Mouse (Mus musculus): ENCODE data around the gene Slc4a8. TPM values are rescaled to one million over a fixed set of nuclear protein-coding genes. Genes with fewer than 3 reads are reported as not detected.

Slc4a8 gene
- polyA plus RNA-seq, 1 experiment from 2014 or later = 31.1 TPM

DNA sequence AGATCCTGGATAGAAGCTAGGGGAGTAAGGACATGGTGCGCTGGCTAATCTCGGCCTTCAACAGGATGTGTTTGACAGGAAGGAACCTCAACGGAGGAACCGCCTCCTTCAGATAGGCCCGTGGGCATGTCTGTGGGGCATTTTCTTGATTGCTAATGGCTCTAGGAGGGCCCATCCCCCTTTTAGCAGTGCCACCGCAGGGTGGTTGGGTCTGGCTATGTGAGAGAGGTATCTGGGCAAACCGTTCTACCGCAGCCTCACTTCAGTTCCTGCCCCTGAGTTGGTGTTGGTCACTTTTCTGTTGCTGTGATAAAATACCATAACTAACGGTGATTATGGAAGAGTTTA, 25.6 kb upstream of the Slc4a8 start:
- Histone ChIP-seq H3K27me3 (ENCODE audit: control insufficient read depth, insufficient read depth, low read depth, low read length) (no peaks in the 10 kb centered on the region), H3K4me3 (ENCODE audit: low read depth, low read length) (no peak overlapping the region), H3K9ac (ENCODE audit: low read depth, low read length) (no peak overlapping the region), H3K4me1 (ENCODE audit: control insufficient read depth, insufficient read depth, low read length) (no peaks in the 10 kb centered on the region), H3K4me2 (ENCODE audit: low read length) (no peak overlapping the region), H3K27ac (ENCODE audit: low read length) (no peak overlapping the region), H3K9me3 (replicated peaks; ENCODE audit: control insufficient read depth, low read length, poor library complexity, severe bottlenecking) (no peaks in the 10 kb centered on the region), H3K36me3 (ENCODE audit: control insufficient read depth, insufficient read depth, low read length) (no peaks in the 10 kb centered on the region)
- 82% methylated on average over 9 of the region's 9 CpGs for WGBS
- ATAC-seq = no peak

DNA sequence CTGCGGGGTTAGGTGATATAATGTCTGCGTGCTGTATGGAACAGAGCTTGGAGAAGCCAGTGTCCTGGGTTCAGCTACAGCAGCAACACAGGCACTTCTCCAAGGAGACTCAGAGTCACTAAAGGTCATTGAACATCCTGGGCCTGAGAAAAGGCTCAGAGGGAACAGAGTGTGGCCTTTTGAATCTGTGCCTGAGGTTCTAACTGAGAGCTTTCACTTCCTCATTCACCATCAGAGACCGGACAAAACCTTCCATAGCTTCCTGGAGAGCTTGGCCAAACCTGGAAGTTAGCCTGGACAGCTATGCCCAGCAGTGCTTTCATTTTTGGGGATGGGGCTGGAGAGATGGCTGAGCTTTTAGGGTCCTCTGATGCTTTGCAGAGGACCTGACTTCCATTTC, 23.9 kb upstream of the Slc4a8 start:
- H3K4me2 ChIP-seq (ENCODE audit: low read length) = no peak overlapping the region
- H3K9me3 ChIP-seq (replicated peaks; ENCODE audit: control insufficient read depth, low read length, poor library complexity, severe bottlenecking) = no peaks in the 10 kb centered on the region
- ATAC-seq = no peak
- no peaks in the 10 kb centered on the region for H3K4me1 ChIP-seq (ENCODE audit: control insufficient read depth, insufficient read depth, low read length)
- H3K9ac ChIP-seq (ENCODE audit: low read depth, low read length) = no peak overlapping the region
- H3K27me3 ChIP-seq (ENCODE audit: control insufficient read depth, insufficient read depth, low read depth, low read length) = no peaks in the 10 kb centered on the region
- no peak overlapping the region for H3K4me3 ChIP-seq (ENCODE audit: low read depth, low read length)
- no peaks in the 10 kb centered on the region for H3K36me3 ChIP-seq (ENCODE audit: control insufficient read depth, insufficient read depth, low read length)
- 90% methylated on average over 3 of the region's 3 CpGs for WGBS
- H3K27ac ChIP-seq (ENCODE audit: low read length) = no peak overlapping the region

DNA sequence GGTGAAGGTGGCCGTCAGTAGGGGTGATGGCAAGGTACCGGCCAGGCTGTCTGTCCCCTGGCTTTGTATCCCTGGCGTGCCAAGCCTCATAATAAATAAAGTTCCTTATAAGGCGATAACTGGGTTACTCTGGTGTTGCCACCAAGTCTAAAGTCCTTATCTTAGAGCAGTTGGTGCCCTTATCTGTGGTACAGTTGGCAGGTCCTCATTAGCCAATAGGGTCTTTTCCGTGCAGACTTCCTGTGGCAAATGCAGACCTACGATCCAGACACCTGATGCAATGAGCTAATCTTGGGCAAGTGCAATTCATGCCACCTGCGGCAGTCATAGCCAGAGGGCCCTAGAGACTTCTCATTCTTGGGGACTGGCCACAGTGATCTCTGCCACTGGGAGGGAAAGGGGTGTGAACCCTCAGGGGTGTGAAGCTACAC, 23.2 kb upstream of the Slc4a8 start:
- Histone ChIP-seq H3K4me1 (ENCODE audit: control insufficient read depth, insufficient read depth, low read length) (no peaks in the 10 kb centered on the region), H3K27me3 (ENCODE audit: control insufficient read depth, insufficient read depth, low read depth, low read length) (no peaks in the 10 kb centered on the region), H3K27ac (ENCODE audit: low read length) (no peak overlapping the region), H3K9ac (ENCODE audit: low read depth, low read length) (no peak overlapping the region), H3K4me2 (ENCODE audit: low read length) (no peak overlapping the region), H3K36me3 (ENCODE audit: control insufficient read depth, insufficient read depth, low read length) (no peaks in the 10 kb centered on the region), H3K9me3 (replicated peaks; ENCODE audit: control insufficient read depth, low read length, poor library complexity, severe bottlenecking) (no peaks in the 10 kb centered on the region), H3K4me3 (ENCODE audit: low read depth, low read length) (no peak overlapping the region)
- 88% methylated on average over 7 of the region's 7 CpGs for WGBS
- ATAC-seq = no peak

DNA sequence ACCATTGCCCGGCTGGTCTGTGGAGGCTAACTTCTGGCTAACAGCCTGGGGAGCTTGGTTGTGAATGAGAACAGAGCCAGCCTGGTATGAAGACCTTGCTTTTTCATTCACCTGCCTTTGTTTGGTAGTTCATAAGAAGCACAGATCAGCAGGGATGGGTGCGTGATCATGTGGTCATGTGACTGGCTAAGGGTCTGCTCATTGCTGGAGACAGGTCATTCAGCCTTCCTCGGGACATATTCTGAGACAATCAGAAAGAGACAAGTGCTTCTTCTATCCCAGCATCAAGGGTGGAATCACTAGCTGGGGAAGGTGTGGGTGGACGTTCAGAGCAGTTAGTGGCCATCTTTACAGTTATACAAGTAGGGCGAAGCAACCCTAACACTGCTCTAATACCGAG, 22.1 kb upstream of the Slc4a8 start:
- no peak overlapping the region for H3K9ac ChIP-seq (ENCODE audit: low read depth, low read length)
- H3K36me3 ChIP-seq (ENCODE audit: control insufficient read depth, insufficient read depth, low read length) = no peaks in the 10 kb centered on the region
- ATAC-seq = no peak
- no peak overlapping the region for H3K27ac ChIP-seq (ENCODE audit: low read length)
- no peaks in the 10 kb centered on the region for H3K4me1 ChIP-seq (ENCODE audit: control insufficient read depth, insufficient read depth, low read length)
- H3K4me3 ChIP-seq (ENCODE audit: low read depth, low read length) = no peak overlapping the region
- H3K9me3 ChIP-seq (replicated peaks; ENCODE audit: control insufficient read depth, low read length, poor library complexity, severe bottlenecking) = no peaks in the 10 kb centered on the region
- 88% methylated on average over 6 of the region's 6 CpGs for WGBS
- no peak overlapping the region for H3K4me2 ChIP-seq (ENCODE audit: low read length)
- H3K27me3 ChIP-seq (ENCODE audit: control insufficient read depth, insufficient read depth, low read depth, low read length) = no peaks in the 10 kb centered on the region

DNA sequence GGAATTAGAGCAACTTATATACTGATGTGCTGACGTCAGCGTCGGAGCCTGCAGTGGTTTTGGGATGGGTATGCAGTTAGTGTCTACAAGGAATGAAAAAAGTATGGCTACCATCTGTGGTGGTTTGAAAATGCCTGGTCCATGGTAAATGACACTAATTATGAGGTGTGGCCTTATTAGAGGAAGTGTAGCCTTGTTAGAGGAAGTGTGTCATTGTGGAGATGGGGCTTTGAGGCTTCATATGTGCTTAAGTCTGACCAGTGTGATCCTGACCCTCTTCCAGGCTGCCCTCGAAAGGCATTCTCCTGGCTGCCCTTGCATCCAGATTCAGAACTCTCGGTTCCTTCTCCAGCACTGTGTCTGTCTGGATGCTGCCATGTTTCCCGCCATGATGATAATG, 18.3 kb upstream of the Slc4a8 start:
- H3K4me1 ChIP-seq (ENCODE audit: control insufficient read depth, insufficient read depth, low read length) = peaks cover 5% of the 10 kb centered on the region
- WGBS = 91% methylated on average over 6 of the region's 6 CpGs
- no peak overlapping the region for H3K4me3 ChIP-seq (ENCODE audit: low read depth, low read length)
- no peaks in the 10 kb centered on the region for H3K27me3 ChIP-seq (ENCODE audit: control insufficient read depth, insufficient read depth, low read depth, low read length)
- ATAC-seq = no peak
- H3K9ac ChIP-seq (ENCODE audit: low read depth, low read length) = no peak overlapping the region
- no peaks in the 10 kb centered on the region for H3K9me3 ChIP-seq (replicated peaks; ENCODE audit: control insufficient read depth, low read length, poor library complexity, severe bottlenecking)
- H3K27ac ChIP-seq (ENCODE audit: low read length) = no peak overlapping the region
- no peak overlapping the region for H3K4me2 ChIP-seq (ENCODE audit: low read length)
- no peaks in the 10 kb centered on the region for H3K36me3 ChIP-seq (ENCODE audit: control insufficient read depth, insufficient read depth, low read length)

DNA sequence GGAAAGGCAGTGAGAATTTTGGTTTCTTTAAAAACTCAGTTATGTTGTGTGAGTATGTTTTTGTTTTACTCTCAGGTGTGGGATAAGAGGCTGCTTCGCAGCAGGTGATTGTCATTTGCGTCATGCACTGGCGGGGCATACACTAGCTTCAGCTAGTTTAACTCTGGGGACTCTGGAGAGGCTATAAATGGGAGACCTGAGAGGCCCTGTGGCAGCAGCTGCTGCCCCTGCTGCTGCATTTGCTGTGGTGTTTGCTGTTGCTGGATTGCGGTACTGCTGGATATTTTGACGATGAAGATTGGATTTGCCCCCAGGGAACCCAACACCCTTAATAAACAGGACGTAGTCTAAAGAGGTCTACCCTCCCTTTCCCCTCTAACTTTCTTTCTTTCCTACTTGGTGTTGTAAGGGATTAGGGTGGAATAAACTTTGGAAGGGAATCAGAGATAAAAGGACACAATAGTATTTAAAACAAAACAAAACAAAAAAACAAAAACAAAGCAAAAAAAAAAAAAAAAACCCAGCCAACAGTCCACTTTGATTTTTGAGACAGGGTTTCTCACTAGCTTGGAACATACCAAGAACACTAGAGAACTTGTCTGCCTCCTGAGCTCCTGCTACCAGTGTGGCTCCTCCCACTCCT, 14.9 kb upstream of the Slc4a8 start:
- Histone ChIP-seq H3K4me3 (ENCODE audit: low read depth, low read length) (peak overlapping the region; percentile 2; the same call in 1 of the 2 replicates), H3K9ac (ENCODE audit: low read depth, low read length) (no peak overlapping the region), H3K4me1 (ENCODE audit: control insufficient read depth, insufficient read depth, low read length) (peaks cover 5% of the 10 kb centered on the region), H3K27ac (ENCODE audit: low read length) (no peak overlapping the region), H3K36me3 (ENCODE audit: control insufficient read depth, insufficient read depth, low read length) (no peaks in the 10 kb centered on the region), H3K4me2 (ENCODE audit: low read length) (peak overlapping the region; percentile 52), H3K27me3 (ENCODE audit: control insufficient read depth, insufficient read depth, low read depth, low read length) (no peaks in the 10 kb centered on the region), H3K9me3 (replicated peaks; ENCODE audit: control insufficient read depth, low read length, poor library complexity, severe bottlenecking) (no peaks in the 10 kb centered on the region)
- WGBS = 37% methylated on average over 6 of the region's 6 CpGs
- peak; percentile 48; the same call in 1 of the 2 replicates for ATAC-seq

DNA sequence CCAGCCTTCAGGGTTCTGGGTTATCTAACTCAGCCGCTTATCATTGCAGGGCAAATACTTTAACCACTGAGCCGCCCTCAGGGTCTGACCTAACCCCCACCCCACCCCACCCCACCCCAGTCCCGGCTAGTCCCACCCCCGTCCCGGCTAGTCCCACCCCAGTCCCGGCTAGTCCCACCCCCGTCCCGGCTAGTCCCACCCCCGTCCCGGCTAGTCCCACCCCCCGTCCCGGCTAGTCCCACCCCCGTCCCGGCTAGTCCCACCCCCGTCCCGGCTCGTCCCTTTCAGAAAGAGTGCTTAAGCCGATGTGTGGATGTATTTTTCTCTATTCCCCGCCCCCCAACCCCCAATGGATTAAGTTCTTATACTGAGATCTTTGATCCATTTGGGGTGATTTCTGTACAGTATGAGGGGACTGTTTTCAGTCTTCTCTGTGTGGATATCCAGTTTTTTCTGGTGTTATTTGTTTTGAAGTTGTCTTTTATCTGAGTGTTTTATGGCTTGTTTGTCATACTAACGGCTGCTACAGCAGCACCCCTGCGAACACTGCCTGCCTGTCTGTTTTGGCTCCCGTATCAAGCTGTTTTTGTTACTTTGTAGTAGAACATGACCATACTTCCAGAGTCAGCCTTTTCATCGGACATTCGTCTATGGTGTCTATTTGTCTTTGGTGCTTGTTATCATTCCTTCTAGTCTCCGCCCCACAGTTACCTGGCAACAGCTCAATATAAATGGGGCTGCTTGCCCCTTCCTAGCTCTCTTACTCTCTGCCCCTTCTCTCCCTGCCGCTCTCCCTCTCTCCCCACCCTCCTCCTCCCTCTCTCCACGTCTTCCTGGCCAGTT, 14.2 kb upstream of the Slc4a8 start:
- Histone ChIP-seq H3K36me3 (ENCODE audit: control insufficient read depth, insufficient read depth, low read length) (no peaks in the 10 kb centered on the region), H3K9me3 (replicated peaks; ENCODE audit: control insufficient read depth, low read length, poor library complexity, severe bottlenecking) (no peaks in the 10 kb centered on the region), H3K4me1 (ENCODE audit: control insufficient read depth, insufficient read depth, low read length) (peaks cover 5% of the 10 kb centered on the region), H3K9ac (ENCODE audit: low read depth, low read length) (no peak overlapping the region), H3K4me3 (ENCODE audit: low read depth, low read length) (peak overlapping the region; percentile 19), H3K27ac (ENCODE audit: low read length) (no peak overlapping the region), H3K4me2 (ENCODE audit: low read length) (peak overlapping the region; percentile 52), H3K27me3 (ENCODE audit: control insufficient read depth, insufficient read depth, low read depth, low read length) (no peaks in the 10 kb centered on the region)
- ATAC-seq = no peak
- WGBS = 2% methylated on average over 21 of the region's 27 CpGs

DNA sequence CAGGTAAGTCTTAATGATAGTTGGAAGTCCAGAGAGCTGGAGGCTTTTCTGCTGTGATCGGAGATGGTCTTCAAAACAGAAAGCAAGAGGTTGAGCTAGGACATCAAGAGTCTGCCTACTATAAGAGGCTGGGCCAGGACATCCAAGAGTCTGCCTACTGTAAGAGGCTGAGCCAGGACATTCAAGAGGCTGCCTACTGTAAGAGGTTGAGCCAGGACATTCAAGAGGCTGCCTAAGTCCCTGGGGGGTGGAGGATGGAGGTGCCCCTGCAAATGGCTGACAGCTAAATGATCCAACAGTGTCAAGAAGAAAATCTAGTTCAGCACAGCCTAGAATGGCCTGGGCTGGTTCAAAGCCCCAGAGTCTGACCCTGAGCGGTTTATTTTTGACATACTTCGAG, 13.0 kb upstream of the Slc4a8 start:
- no peak overlapping the region for H3K9ac ChIP-seq (ENCODE audit: low read depth, low read length)
- no peak overlapping the region for H3K4me2 ChIP-seq (ENCODE audit: low read length)
- H3K9me3 ChIP-seq (replicated peaks; ENCODE audit: control insufficient read depth, low read length, poor library complexity, severe bottlenecking) = no peaks in the 10 kb centered on the region
- no peak for ATAC-seq
- H3K4me3 ChIP-seq (ENCODE audit: low read depth, low read length) = no peak overlapping the region
- peaks cover 5% of the 10 kb centered on the region for H3K4me1 ChIP-seq (ENCODE audit: control insufficient read depth, insufficient read depth, low read length)
- no peak overlapping the region for H3K27ac ChIP-seq (ENCODE audit: low read length)
- H3K27me3 ChIP-seq (ENCODE audit: control insufficient read depth, insufficient read depth, low read depth, low read length) = no peaks in the 10 kb centered on the region
- H3K36me3 ChIP-seq (ENCODE audit: control insufficient read depth, insufficient read depth, low read length) = no peaks in the 10 kb centered on the region
- WGBS = 96% methylated on average over 3 of the region's 3 CpGs

DNA sequence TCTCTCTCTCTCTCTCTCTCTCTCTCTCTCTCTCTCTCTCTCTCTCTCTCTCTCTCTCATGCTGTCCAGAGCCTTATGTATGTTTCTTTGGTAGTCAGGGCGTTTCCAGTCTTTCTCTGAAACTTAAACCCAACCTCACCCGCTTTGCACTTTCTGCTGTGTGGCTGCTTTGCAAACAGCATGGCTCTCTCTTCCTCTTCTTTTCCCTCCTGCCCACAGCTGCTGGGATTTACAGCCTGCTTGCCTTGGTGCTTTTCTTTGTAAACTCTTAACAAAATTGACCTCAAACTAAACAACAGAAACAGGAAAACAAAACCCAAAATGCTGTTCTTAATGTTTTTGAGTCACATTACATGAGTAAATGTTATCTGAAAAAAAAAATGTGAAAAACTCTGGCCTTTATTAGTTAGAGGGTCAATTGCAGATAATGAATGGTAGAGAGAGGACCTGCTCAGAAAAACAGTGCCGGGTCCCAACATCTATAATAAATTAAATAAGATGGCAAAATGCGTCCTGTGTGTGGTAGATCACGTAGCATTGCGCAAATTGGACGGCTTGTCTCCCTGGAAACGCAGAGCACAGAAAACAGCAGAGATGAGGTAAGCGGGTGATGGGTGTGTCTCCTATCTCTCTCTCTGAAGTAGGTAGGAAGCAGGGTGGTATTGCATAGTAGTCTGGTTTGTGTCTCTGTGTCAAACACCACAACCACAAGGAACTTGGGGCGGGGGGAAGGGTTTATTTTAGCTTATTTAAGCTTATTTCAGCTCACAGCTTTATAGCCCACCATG, 11.6 kb upstream of the Slc4a8 start:
- Histone ChIP-seq H3K4me1 (ENCODE audit: control insufficient read depth, insufficient read depth, low read length) (peaks cover 5% of the 10 kb centered on the region), H3K27me3 (ENCODE audit: control insufficient read depth, insufficient read depth, low read depth, low read length) (no peaks in the 10 kb centered on the region), H3K36me3 (ENCODE audit: control insufficient read depth, insufficient read depth, low read length) (no peaks in the 10 kb centered on the region), H3K4me3 (ENCODE audit: low read depth, low read length) (no peak overlapping the region), H3K27ac (ENCODE audit: low read length) (no peak overlapping the region), H3K9me3 (replicated peaks; ENCODE audit: control insufficient read depth, low read length, poor library complexity, severe bottlenecking) (no peaks in the 10 kb centered on the region), H3K4me2 (ENCODE audit: low read length) (no peak overlapping the region), H3K9ac (ENCODE audit: low read depth, low read length) (no peak overlapping the region)
- no peak for ATAC-seq
- WGBS = 75% methylated on average over 10 of the region's 10 CpGs
